Mouse (Mus musculus): ENCODE results near the gene Ajuba.

Ajuba gene

DNA sequence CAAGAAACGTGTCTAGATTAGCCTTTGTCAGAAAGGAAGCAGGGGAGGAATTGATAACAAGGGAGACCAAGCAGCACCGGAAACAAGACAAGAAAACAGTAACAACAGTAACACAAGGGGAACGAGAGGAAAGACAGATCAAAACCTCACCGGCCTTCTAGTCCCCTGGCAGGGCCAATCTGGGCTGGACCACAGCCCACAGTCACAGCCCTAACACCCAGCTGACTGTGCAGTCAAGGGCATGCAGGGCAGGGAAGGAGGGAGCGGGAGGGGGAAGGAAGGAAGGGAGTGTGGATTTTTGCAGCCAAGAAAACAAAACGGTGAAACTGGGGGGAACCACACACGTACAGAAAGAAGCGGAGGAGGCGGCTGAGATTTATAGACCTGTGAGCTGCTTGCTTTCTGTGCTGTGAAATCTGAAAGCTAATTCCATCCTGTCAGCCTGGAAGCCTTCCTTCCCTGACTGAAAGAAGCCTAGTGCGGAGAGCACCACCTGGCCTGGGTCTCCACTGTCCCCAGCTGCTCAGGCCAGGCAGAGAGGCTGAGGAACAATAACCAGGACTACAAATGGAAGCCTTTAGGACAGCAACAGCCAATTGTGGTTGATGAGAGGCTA lies 15.1 kb upstream of the Ajuba start:
- DNase-seq (ENCODE audit: low spot score) = no peak

DNA sequence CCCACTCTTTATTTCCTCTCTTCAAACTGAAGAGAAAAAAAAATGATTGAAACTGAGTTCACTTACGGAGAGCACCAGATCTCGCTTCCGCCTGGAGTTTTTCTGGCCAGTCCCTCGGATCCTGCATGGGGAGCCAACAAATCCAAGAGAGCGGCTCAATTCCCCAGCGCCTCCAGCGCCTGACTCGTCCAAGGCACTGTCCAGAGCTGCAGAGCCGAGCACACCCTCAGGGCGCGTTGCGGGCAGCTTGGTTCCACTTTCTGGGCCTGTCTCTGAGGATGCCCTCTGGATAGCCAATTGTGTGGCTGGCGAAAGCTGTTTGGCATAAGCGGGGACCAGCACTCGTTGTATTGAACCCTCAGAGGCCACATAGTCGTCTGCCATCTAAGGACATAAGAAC lies 13.7 kb upstream of the Ajuba start:
- DNase-seq (ENCODE audit: low spot score) = no peak

- DNase-seq (ENCODE audit: low spot score) = no peak
These were observed 6.5 kb upstream of the Ajuba start for GRCm38 (mm10) chr14:54583681-54584338.

DNA sequence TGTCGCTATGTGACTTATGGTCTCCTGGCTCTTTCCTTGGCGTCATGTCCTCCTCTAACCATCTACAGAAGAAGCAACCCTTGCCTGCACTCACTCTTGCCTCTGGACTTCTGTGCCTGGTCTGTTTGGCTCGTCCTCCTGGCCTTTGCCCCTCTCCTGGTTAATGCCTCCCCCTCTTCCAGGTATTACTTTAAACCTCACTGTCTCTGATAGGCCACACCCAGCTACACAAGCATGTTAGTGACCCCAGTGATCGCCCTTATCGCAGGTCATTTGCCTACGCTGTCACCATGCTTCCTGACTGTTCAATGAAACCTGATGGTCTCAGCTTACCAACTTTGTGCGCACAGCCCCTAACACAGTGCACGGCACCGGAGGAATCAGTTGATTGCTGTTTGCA lies 5.2 kb upstream of the Ajuba start:
- DNase-seq (ENCODE audit: low spot score) = no peak

- no peak for DNase-seq (ENCODE audit: low spot score)
These were observed 2.3 kb upstream of the Ajuba start for GRCm38 (mm10) chr14:54579638-54580037.

DNA sequence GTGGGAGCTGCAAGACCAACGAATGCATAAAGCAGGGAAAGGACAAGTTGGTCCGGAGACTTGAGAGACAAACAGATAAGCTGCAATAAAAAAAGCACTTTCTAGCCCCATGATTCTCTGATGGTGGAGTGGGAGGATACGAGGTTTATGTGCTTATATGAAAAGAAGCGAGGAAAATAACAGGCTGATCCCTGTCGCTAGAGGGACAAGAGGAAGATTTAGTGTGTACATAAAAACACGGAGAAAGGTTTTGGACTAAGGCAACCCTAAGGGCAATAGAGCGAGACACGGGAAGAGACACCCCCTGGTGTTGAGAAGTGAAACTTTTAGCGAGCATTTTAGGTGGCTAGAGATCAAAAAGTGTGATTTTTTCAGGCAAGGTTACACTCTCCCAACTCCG lies 705 bp upstream of the Ajuba start:
- no peak for DNase-seq (ENCODE audit: low spot score)

GRCm38 (mm10) chr14:54576241-54577088 lies 893 bp downstream of the Ajuba start:
- DNase-seq (ENCODE audit: low spot score) = no peak

DNA sequence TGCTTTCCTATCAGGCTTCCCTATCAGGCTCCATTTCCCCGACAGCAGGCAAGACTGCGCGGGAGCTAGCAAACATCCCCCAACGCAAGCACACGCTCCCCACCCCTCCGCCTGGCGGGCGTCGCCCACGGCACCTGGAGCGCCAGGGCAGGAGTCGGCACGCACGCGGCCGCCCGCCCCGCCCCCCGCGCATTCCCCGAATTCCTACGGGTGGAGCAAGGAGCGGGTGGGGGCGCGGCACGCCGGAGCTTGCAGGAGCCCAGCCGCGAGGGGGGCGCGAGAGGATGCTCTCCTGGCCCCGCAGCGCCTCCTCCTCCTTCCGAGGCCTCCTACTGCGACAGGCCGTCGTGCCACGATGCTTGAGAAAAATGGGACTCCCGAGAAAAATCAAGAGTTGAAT lies 1.7 kb downstream of the Ajuba start:
- DNase-seq (ENCODE audit: low spot score) = no peak

DNA sequence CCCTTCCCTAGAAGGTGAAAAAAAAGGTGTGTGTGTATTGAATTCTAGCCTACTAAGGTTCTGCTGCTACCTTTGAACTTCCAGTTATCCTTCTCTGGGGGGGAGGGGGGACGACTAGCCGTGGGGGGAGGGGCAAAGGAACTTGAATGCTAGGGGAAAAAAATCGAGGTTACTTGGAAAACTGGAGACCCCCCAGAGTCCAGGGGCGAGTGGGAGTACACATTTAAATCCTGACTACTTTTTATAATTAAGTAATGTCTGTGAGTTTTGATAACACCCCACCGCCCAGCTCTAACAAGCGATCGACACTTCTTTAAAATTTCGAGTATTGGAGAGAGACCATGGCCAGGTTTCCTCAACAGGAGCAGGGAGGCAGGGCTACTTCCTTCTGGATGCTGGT lies 2.3 kb downstream of the Ajuba start:
- DNase-seq (ENCODE audit: low spot score) = no peak

- DNase-seq (ENCODE audit: low spot score) = no peak
These were observed 3.1 kb downstream of the Ajuba start for GRCm38 (mm10) chr14:54574253-54574652.

DNA sequence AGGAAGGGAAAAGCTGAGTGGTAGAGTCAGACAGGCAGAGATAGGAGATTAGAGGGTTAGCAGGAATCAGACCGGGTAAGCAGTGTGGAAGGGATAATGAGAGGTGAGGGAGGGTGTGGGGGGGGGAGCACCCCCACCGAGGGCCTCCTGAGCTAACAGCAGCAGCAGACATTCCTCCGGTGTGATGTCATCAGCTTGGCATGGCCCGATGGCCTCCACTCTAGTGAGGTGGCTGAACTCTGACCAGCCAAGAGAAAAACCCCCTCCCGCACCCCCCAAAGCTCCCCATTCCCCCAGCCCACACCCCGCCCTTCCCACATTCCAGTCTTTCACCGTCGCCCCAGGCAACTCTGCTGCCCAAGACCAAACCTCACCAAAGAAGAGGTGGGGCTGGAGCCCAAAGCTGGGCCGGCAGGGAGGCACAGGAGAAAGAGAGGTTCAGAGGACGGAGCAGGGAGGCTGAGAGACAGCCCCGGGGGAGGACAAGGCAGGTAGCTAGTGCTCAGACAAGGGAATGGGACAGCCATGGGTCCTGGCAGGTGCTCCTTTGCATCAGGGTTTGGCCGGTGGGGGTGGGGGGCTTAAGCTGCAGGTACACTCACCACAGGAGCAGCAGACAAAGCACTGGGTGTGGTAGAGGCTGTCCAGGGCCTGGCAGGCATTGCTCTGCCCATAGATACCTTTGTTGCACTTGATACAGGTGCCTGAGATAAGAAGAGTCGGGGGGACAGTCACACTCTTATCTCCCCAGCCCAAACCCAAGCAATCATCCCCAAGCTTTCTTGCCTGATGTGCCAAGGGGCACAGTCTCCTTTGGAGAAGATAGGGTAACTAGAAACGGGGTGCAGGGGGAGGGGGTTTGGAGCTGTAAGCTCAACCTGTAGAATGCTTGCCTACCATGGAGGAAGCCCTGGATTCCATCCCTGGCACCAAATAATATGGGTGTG lies 4.3 kb downstream of the Ajuba start:
- DNase-seq (ENCODE audit: low spot score) = no peak

DNA sequence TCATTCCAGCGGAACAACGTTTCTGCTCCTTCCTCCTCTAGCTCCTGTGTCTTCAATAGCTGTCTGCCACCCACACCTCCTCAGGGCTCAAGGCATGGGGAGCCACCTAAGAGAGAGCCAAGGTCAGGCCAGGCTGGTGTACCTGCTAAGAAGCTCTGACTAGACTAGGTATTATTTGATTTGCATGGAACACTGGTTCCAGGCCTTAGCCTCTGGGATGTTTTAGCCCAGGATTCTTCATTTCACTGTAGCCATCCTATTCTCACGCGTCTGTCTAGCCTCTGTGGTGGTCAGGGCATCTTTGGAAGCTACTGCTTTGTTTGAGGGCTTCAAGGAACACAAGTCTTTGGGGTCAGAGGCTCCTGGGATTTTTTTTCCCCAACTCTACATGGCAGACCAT lies 5.2 kb downstream of the Ajuba start:
- no peak for DNase-seq (ENCODE audit: low spot score)

GRCm38 (mm10) chr14:54569451-54570392 lies 7.6 kb downstream of the Ajuba start:
- no peak for DNase-seq (ENCODE audit: low spot score)

- peak; percentile 57 for DNase-seq (ENCODE audit: low spot score)
These were observed 8.5 kb downstream of the Ajuba start for GRCm38 (mm10) chr14:54568694-54569414.

DNA sequence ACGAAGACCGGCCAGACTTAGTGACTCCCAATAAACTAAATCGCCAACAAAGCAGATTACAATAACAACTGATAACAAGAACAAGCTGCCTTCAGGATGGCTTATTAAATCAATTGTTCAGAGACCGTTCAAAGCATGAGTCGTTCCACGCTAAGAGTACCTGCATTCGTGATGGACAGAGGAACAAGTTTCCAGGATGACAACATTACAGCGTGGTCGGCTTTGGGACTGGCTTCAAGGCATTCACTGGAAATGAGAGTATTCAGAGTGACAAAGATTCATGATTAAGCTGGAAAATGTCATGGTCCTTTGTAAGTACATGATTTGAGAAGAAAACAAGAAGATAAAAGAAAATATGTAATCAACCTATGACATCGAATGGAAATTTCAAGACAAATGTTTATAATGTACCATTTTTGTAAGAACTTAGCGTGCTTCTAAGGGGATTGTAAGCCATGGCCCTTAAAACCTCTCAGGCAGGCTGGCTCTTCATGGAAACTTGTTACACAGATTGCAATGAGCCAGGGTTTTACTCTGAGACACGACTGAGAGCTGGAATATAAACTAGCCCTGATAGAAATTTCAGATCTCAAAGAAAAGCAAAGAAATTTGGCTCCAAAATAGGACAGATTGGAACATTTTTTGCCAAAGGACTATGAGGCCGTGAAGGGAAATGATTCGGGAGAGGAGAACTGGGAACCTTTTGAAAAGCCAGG lies 16.7 kb downstream of the Ajuba start:
- DNase-seq (ENCODE audit: low spot score) = no peak

DNA sequence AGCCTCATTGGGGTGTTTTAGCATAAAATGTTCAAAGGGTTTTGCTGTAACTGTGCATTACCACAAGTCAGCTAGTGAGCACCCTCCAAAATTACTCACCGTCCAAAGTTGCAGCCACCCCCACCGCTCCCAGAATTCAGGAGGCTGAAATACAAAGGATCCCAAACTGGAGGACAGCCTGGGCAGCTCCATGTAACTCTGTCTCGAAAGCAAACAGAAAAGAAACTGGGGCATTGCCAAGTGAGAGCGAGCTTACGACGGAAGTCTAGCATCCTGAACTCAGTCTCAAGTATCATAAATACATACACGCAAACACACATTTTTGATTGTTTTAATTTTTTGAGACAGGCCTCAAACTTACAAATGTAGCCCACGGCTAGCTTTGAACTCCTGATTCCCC lies 20.0 kb downstream of the Ajuba start:
- DNase-seq (ENCODE audit: low spot score) = no peak

- DNase-seq (ENCODE audit: low spot score) = peak; percentile 36
These were observed 23.2 kb downstream of the Ajuba start, which contains the start of gene Haus4 for GRCm38 (mm10) chr14:54553975-54554769. Haus4 (minus strand) TSS chr14:54554616.

- no peak for DNase-seq (ENCODE audit: low spot score)
These were observed 23.8 kb downstream of the Ajuba start for GRCm38 (mm10) chr14:54553454-54553974.
